Mouse (Mus musculus): ENCODE data around the gene Dlgap1. TPM values are rescaled to one million over a fixed set of nuclear protein-coding genes. Genes with fewer than 3 reads are reported as not detected.
A peak's percentile ranks its signal among the peaks of the same experiment; 100 is the strongest.

Dlgap1 gene
- total and polyA plus RNA-seq, 2 experiments from 2014 or later: 0.20 to 0.76 TPM

GRCm38 (mm10) chr17:70347403-70347802, 378.5 kb downstream of the Dlgap1 start:
- Histone ChIP-seq H3K4me1 (ENCODE audit: control insufficient read depth, insufficient read depth) (no peaks in the 10 kb centered on the region), H3K4me3 (ENCODE audit: low read depth, low read length) (no peak overlapping the region), H3K4me2 (ENCODE audit: low read depth, low read length) (no peak overlapping the region), H3K9ac (replicated peaks; ENCODE audit: low read depth, low read length) (no peak overlapping the region), H3K27me3 (ENCODE audit: control insufficient read depth, insufficient read depth, low read length) (no peaks in the 10 kb centered on the region), H3K9me3 (replicated peaks; ENCODE audit: control insufficient read depth, low read length) (no peaks in the 10 kb centered on the region), H3K27ac (ENCODE audit: low read depth) (no peak overlapping the region), H3K36me3 (replicated peaks; ENCODE audit: control insufficient read depth, insufficient read depth, low read length) (no peaks in the 10 kb centered on the region)
- TF ChIP-seq EP300 (IDR thresholded peaks at IDR 0.05; ENCODE audit: low read depth) (no peak), CTCF (IDR thresholded peaks at IDR 0.05; ENCODE audit: low read depth) (no peak)
- ATAC-seq (ENCODE audit: insufficient read depth, low read depth) (no peak), DNase-seq (ENCODE audit: low spot score) (no peak)
- 75% methylated on average over 4 of the region's 4 CpGs for whole genome bisulfite sequencing

- no peaks in the 10 kb centered on the region for H3K36me3 ChIP-seq (replicated peaks; ENCODE audit: control insufficient read depth, insufficient read depth, low read length)
- TF ChIP-seq CTCF (IDR thresholded peaks at IDR 0.05; ENCODE audit: low read depth) (no peak), EP300 (IDR thresholded peaks at IDR 0.05; ENCODE audit: low read depth) (no peak)
- H3K4me2 ChIP-seq (ENCODE audit: low read depth, low read length): no peak overlapping the region
- no peak overlapping the region for H3K9ac ChIP-seq (replicated peaks; ENCODE audit: low read depth, low read length)
- no peak overlapping the region for H3K4me3 ChIP-seq (ENCODE audit: low read depth, low read length)
- DNase-seq (ENCODE audit: low spot score): no peak
- no peaks in the 10 kb centered on the region for H3K27me3 ChIP-seq (ENCODE audit: control insufficient read depth, insufficient read depth, low read length)
- H3K4me1 ChIP-seq (ENCODE audit: control insufficient read depth, insufficient read depth): no peaks in the 10 kb centered on the region
- no peak overlapping the region for H3K27ac ChIP-seq (ENCODE audit: low read depth)
- H3K9me3 ChIP-seq (replicated peaks; ENCODE audit: control insufficient read depth, low read length): no peaks in the 10 kb centered on the region
- ATAC-seq (ENCODE audit: insufficient read depth, low read depth): no peak
- WGBS: 60% methylated on average over 3 of the region's 3 CpGs
Measured at GRCm38 (mm10) chr17:70363561-70363960, 394.7 kb downstream of the Dlgap1 start.

GRCm38 (mm10) chr17:70363971-70364370, 395.1 kb downstream of the Dlgap1 start:
- no peak for TF ChIP-seq CTCF (IDR thresholded peaks at IDR 0.05; ENCODE audit: low read depth)
- no peak for TF ChIP-seq EP300 (IDR thresholded peaks at IDR 0.05; ENCODE audit: low read depth)
- WGBS: 79% methylated on average over 1 of the region's 1 CpGs
- no peak overlapping the region for H3K9ac ChIP-seq (replicated peaks; ENCODE audit: low read depth, low read length)
- no peak overlapping the region for H3K4me2 ChIP-seq (ENCODE audit: low read depth, low read length)
- H3K4me3 ChIP-seq (ENCODE audit: low read depth, low read length): no peak overlapping the region
- H3K27me3 ChIP-seq (ENCODE audit: control insufficient read depth, insufficient read depth, low read length): no peaks in the 10 kb centered on the region
- H3K9me3 ChIP-seq (replicated peaks; ENCODE audit: control insufficient read depth, low read length): no peaks in the 10 kb centered on the region
- H3K27ac ChIP-seq (ENCODE audit: low read depth): no peak overlapping the region
- ATAC-seq (ENCODE audit: insufficient read depth, low read depth): no peak
- H3K4me1 ChIP-seq (ENCODE audit: control insufficient read depth, insufficient read depth): no peaks in the 10 kb centered on the region
- no peaks in the 10 kb centered on the region for H3K36me3 ChIP-seq (replicated peaks; ENCODE audit: control insufficient read depth, insufficient read depth, low read length)
- no peak for DNase-seq (ENCODE audit: low spot score)

GRCm38 (mm10) chr17:70369124-70369523, 400.3 kb downstream of the Dlgap1 start:
- H3K36me3 ChIP-seq (replicated peaks; ENCODE audit: control insufficient read depth, insufficient read depth, low read length): no peaks in the 10 kb centered on the region
- H3K9ac ChIP-seq (replicated peaks; ENCODE audit: low read depth, low read length): no peak overlapping the region
- H3K9me3 ChIP-seq (replicated peaks; ENCODE audit: control insufficient read depth, low read length): no peaks in the 10 kb centered on the region
- ATAC-seq (ENCODE audit: insufficient read depth, low read depth) (no peak), DNase-seq (ENCODE audit: low spot score) (no peak)
- TF ChIP-seq CTCF (IDR thresholded peaks at IDR 0.05; ENCODE audit: low read depth) (no peak), EP300 (IDR thresholded peaks at IDR 0.05; ENCODE audit: low read depth) (no peak)
- no peaks in the 10 kb centered on the region for H3K4me1 ChIP-seq (ENCODE audit: control insufficient read depth, insufficient read depth)
- H3K4me3 ChIP-seq (ENCODE audit: low read depth, low read length): no peak overlapping the region
- H3K27ac ChIP-seq (ENCODE audit: low read depth): no peak overlapping the region
- no peak overlapping the region for H3K4me2 ChIP-seq (ENCODE audit: low read depth, low read length)
- no peaks in the 10 kb centered on the region for H3K27me3 ChIP-seq (ENCODE audit: control insufficient read depth, insufficient read depth, low read length)
- WGBS: 63% methylated on average over 3 of the region's 3 CpGs

GRCm38 (mm10) chr17:70377020-70377419, 408.1 kb downstream of the Dlgap1 start:
- Histone ChIP-seq H3K36me3 (replicated peaks; ENCODE audit: control insufficient read depth, insufficient read depth, low read length) (no peaks in the 10 kb centered on the region), H3K9me3 (replicated peaks; ENCODE audit: control insufficient read depth, low read length) (no peaks in the 10 kb centered on the region), H3K4me2 (ENCODE audit: low read depth, low read length) (no peak overlapping the region), H3K27me3 (ENCODE audit: control insufficient read depth, insufficient read depth, low read length) (no peaks in the 10 kb centered on the region), H3K9ac (replicated peaks; ENCODE audit: low read depth, low read length) (no peak overlapping the region), H3K27ac (ENCODE audit: low read depth) (no peak overlapping the region), H3K4me3 (ENCODE audit: low read depth, low read length) (no peak overlapping the region), H3K4me1 (ENCODE audit: control insufficient read depth, insufficient read depth) (no peaks in the 10 kb centered on the region)
- TF ChIP-seq EP300 (IDR thresholded peaks at IDR 0.05; ENCODE audit: low read depth) (no peak), CTCF (IDR thresholded peaks at IDR 0.05; ENCODE audit: low read depth) (peak; percentile 25)
- no peak for DNase-seq (ENCODE audit: low spot score)
- 56% methylated on average over 4 of the region's 4 CpGs for WGBS
- ATAC-seq (ENCODE audit: insufficient read depth, low read depth): no peak

- 88% methylated on average over 1 of the region's 1 CpGs for WGBS
- ATAC-seq (ENCODE audit: insufficient read depth, low read depth) (no peak), DNase-seq (ENCODE audit: low spot score) (no peak)
- Histone ChIP-seq H3K4me2 (ENCODE audit: low read depth, low read length) (no peak overlapping the region), H3K9me3 (replicated peaks; ENCODE audit: control insufficient read depth, low read length) (no peaks in the 10 kb centered on the region), H3K4me3 (ENCODE audit: low read depth, low read length) (no peak overlapping the region), H3K36me3 (replicated peaks; ENCODE audit: control insufficient read depth, insufficient read depth, low read length) (no peaks in the 10 kb centered on the region), H3K27ac (ENCODE audit: low read depth) (no peak overlapping the region), H3K27me3 (ENCODE audit: control insufficient read depth, insufficient read depth, low read length) (no peaks in the 10 kb centered on the region), H3K4me1 (ENCODE audit: control insufficient read depth, insufficient read depth) (no peaks in the 10 kb centered on the region), H3K9ac (replicated peaks; ENCODE audit: low read depth, low read length) (no peak overlapping the region)
- TF ChIP-seq CTCF (IDR thresholded peaks at IDR 0.05; ENCODE audit: low read depth) (no peak), EP300 (IDR thresholded peaks at IDR 0.05; ENCODE audit: low read depth) (no peak)
Measured at GRCm38 (mm10) chr17:70388447-70388846, 419.6 kb downstream of the Dlgap1 start.
